Mouse (Mus musculus) T-cell, adult 2 months (primary cell): ENCODE data around the gene Fam189a1.

Experiments
- DNase-seq: peaks from one replicate; pipeline ENCODE4 v3.0.0; 2022; ENCODE audit warnings: low spot score

The Fam189a1 gene

GRCm38 (mm10) chr7:64881387-64881786, 275.0 kb downstream of the Fam189a1 start:
- DNase-seq, result no peak

DNA sequence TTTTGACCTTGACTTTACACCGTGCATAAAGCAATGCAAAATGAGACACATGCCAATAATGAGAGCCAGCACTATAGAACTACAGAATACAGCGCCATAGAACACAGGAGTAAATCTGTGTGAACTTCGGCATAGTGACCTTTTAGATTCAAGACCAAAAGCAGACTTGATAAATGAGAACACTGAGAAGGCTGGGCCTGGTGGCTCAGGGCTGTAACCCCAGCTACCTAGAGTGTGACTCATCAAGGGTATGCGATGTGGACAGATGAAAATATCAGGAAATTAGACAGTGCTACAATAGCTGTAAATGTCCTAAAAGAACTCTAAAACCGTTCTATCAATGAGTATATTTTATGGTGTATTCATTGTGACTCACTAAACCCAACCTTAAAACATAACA, 276.0 kb downstream of the Fam189a1 start:
- no peak for DNase-seq

DNA sequence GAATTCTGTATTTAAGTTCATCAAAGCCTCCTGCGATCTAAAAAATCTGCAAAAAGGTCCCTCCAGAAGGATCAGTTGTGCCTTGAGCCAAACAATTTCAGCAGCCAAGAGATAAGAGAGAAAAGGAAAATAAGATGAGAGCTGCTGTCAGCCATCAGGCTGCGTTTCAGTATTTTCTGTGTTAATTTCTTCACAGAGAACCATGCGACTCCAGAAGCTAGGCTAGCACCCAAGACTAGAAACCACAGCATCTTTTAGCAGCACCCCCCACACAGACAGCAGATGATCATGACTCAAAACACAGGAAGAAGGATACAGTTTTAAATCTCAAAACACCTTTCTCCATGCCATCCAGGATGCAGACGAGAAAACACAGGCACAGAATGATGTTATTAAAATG, 281.4 kb downstream of the Fam189a1 start:
- no peak for DNase-seq

DNA sequence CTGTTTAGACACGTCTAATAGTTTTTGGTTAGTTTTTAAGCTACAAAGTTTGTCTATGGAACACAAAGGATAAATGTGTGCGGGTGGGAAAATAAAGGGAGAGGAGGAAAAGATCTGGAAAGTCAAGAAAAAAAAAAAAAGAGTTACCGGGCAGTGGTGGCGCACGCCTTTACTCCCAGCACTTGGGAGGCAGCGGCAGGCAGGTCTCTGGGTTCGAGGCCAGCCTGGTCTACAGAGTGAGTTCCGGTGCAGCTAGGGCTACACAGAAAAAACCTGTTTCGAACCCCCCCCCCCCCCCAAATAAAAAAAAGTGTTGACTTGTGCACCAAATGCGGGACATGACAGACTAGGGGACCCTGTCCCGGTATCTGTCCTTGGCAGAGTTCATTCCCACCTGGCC, 283.1 kb downstream of the Fam189a1 start:
- no peak for DNase-seq

GRCm38 (mm10) chr7:64872743-64873241, 283.6 kb downstream of the Fam189a1 start, which contains the start of gene Nsmce3:
TSS of gene Nsmce3 (minus strand) at chr7:64872997.
- peak; percentile 95 for DNase-seq

DNA sequence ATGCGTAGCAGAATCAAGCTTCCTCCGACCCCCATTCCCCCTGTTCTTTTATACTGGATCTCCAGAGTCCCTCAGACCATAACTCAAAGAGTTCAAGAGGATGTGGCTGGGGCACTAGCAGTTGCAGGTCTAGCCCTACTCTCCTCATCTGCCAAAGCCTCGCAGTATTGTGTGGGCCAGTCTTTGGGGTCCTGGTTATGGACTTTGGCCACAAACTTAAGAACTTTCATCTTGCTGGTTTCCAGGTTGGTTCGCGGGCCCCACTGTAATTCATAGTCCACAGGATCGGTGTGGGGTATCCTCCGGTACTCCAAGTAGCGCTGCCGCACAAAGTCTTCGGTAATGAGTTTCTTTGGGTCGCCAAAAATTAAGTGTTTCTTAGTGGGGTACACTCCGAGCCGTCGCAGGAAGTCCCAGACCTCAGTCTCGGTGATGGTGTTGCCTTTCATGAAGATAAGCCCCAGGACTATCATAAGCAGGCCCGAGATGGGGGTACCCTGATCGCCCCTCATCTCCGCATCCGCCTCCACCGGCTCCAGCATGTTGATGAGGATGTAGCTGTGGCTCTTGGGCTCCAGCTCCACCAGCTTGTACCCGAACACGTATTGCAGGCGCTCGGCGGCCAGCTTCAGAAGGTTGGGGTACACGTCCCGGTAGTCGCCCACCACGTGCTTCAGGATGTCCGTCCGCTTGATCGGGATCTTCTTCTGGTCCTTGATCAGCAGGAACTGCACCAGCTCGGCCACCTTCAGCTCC, 284.2 kb downstream of the Fam189a1 start:
- DNase-seq, result peak; percentile 3

- no peak for DNase-seq
These were observed 286.8 kb downstream of the Fam189a1 start for GRCm38 (mm10) chr7:64869549-64870065.

GRCm38 (mm10) chr7:64863538-64863937, 292.8 kb downstream of the Fam189a1 start:
- no peak for DNase-seq

GRCm38 (mm10) chr7:64862978-64863377, 293.4 kb downstream of the Fam189a1 start:
- DNase-seq, result no peak

- no peak for DNase-seq
These were observed 299.8 kb downstream of the Fam189a1 start for GRCm38 (mm10) chr7:64856526-64857082.

DNA sequence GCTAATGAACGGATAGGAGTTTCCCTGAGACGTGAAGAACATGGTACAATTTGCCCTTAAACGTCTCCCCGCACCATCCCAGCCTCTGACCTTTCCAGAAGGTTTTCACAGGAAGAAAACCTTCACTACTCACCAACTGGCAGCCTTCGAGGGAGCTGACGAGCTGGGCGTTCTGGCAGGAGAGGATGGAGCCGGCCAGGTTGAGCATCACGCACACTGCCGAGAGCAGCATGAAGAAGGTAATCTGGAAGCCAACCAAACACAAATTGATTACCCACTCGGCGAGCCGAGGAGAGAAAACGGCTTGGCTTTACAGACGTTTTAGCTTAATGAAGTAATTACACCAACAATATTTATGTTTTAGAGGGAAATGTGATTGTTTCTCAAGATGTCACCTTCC, 300.4 kb downstream of the Fam189a1 start:
- no peak for DNase-seq

DNA sequence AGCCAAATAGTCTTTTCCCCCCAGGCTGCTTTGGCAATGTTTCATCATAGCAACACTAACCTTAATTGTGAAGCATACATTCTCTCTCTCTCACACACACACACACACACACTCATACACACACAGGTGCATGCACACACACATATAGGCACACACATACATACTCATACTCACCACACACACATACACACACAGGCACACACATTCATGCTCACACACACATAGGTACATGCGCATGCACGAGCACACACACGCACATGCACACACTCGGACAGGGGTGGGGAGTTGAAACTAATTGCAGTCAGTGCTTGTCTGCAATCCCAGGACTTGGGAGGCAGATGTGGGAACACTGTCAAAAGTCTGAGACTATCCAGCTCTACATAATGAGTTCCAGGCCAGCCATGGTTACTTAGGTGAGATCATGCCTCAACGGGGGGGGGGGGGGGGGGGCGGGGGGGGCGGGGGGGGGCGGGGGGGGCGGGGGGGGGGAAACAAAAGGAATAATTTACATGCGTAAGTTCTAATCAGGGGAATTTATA, 300.9 kb downstream of the Fam189a1 start:
- no peak for DNase-seq

DNA sequence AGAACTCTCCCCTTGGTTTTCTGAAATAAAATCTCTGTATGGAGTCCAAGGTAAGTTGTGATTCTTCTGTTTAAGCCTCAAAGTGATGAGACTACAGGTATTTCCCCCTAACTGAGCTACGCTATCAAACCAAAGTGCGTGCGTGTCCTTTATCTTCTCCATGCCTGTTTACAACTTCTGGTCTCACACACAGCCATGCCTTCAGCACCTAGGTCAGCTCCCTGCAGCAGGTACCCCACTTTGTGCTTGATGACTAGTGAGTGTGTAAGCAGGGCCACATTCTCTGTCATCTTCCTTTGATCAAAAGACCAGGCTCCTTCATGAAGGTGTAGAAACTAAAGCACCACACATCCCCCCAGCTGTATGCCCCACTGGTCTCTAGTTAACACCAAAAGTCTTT, 305.6 kb downstream of the Fam189a1 start:
- no peak for DNase-seq

GRCm38 (mm10) chr7:64847366-64847899, 308.9 kb downstream of the Fam189a1 start:
- no peak for DNase-seq

DNA sequence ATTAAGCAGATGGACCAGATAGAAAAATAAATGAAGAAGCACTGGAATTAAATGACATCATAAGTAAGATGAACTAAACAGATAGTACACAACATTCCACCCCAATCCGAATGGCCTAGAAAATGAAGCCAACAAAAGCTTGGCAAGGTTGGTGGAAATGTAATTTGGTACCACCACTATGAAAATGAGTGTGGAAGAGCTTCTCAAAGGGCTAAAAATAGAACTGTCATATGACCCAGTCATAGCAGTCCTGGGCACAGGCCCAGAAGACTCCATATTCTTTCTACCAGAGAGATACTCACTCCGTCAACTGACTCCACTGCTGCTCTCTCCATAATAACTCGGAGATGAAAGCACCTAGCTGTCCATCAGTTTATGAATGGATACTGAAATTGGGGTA, 310.3 kb downstream of the Fam189a1 start:
- DNase-seq, result no peak

- no peak for DNase-seq
These were observed 315.3 kb downstream of the Fam189a1 start for GRCm38 (mm10) chr7:64840946-64841659.

DNA sequence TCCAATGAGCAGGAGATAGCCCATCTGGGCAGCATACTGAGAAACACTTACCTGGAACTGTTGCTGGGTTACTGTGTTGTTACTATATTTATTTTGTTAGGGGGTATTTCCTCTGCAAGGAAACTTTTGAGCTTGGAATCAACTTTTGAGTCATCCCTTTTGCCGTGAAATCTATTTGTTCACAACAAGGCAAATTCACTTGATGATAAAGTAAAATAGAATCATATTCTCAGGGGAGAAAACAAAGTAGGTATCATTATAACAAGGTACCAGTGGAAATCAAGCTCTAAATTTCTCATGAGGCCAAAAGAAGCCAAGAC, 315.8 kb downstream of the Fam189a1 start:
- no peak for DNase-seq

GRCm38 (mm10) chr7:64839801-64840575, 316.4 kb downstream of the Fam189a1 start:
- no peak for DNase-seq

DNA sequence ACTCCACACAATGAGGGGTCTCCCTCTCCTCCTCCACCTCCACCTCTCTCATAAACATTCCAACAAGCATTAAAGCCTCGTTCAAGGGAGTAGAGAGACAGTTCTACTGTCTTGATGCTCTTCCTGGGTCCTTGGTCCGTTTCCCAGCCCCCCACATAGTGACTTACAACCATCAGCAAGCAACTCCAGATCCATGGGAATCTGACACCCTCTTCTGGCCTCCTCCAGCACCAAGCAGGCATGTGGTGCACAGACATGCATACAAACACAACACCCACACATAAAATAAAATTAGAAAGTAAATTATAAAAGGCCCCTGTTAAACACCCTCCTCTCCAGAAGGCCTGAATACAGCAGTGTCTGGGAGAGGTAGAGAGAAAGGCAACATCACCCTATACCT, 317.1 kb downstream of the Fam189a1 start:
- DNase-seq, result no peak

GRCm38 (mm10) chr7:64830214-64830995, 326.0 kb downstream of the Fam189a1 start:
- DNase-seq, result no peak

- no peak for DNase-seq
These were observed 335.3 kb downstream of the Fam189a1 start for GRCm38 (mm10) chr7:64821081-64821480.
